9 mouse cellular contexts compared by ENCODE assay signal in genomic region chr10:70717464-70717863, GRCm38 (mm10).
A peak's percentile ranks its signal among the peaks of the same experiment; 100 is the strongest.
DNase-seq lines count a peak whose midpoint lies in the region; ATAC-seq and TF ChIP-seq lines count a peak whose summit lies in the region.
"Had no signal": no experiment of that assay in that cellular context is flagged by ENCODE, and none has a peak within 500 bp of the region (broad histone marks: within the 10 kb centered on the region; RNA-seq: fewer than 3 reads in every experiment).

No protein-coding gene starts in this region.

- no peak overlapping the region for H3K4me2 ChIP-seq in kidney, postnatal 0 days (ENCODE audit: low read length)
- 0 out of 2 replicates have a peak overlapping the region, but pooled peaks have one; percentile 23 for H3K4me2 ChIP-seq in midbrain, embryonic 13.5 days (replicated peaks)
- no peak overlapping the region for H3K4me2 ChIP-seq in liver, embryonic 11.5 days
- H3K4me2 ChIP-seq: lung, embryonic 15.5 days had no signal

- H3K27ac ChIP-seq in kidney, postnatal 0 days = no peak overlapping the region
- H3K27ac ChIP-seq in midbrain, embryonic 13.5 days = no peak overlapping the region
- H3K27ac ChIP-seq in liver, embryonic 11.5 days (ENCODE audit: low read depth, low read length) = no peak overlapping the region
- H3K27ac ChIP-seq: lung, embryonic 15.5 days had no signal

- WGBS in kidney, postnatal 0 days = 15% methylated on average over 3 of the region's 8 CpGs
- 16% methylated on average over 3 of the region's 8 CpGs for WGBS in midbrain, embryonic 13.5 days
- 48% methylated on average over 2 of the region's 8 CpGs for WGBS in liver, embryonic 11.5 days

- no peak for TF ChIP-seq CTCF in kidney, postnatal 0 days (IDR thresholded peaks at IDR 0.05; ENCODE audit: low read depth)

- H3K4me1 ChIP-seq in kidney, postnatal 0 days (replicated peaks; ENCODE audit: insufficient read depth, low read length) = no peaks in the 10 kb centered on the region
- peaks cover 4% of the 10 kb centered on the region for H3K4me1 ChIP-seq in midbrain, embryonic 13.5 days (replicated peaks)
- no peaks in the 10 kb centered on the region for H3K4me1 ChIP-seq in liver, embryonic 11.5 days (replicated peaks; ENCODE audit: control insufficient read depth, insufficient read depth, low read length)

- intact Hi-C loops in gastrocnemius, postnatal 14 days (cut with DNase I; ENCODE audit: low total_unique reads) = no loop called here

- peak; percentile 21 for DNase-seq in kidney, postnatal 0 days (ENCODE audit: low spot score)
- DNase-seq in kidney, postnatal 25 days = no peak
- peak; percentile 38 to 53 for DNase-seq in cerebellum, adult 18-20 months
- DNase-seq in gastrocnemius, postnatal 14 days = peak; percentile 14
- DNase-seq in frontal cortex, postnatal 25 days (ENCODE audit: low spot score in 2 of 2) = no peak
- no peak for DNase-seq in liver, embryonic 11.5 days (ENCODE audit: low spot score)
- no peak for DNase-seq in adrenal gland, postnatal 10 days

- H3K9me3 ChIP-seq in kidney, postnatal 0 days (replicated peaks; ENCODE audit: low read length) = no peaks in the 10 kb centered on the region
- H3K9me3 ChIP-seq in midbrain, embryonic 13.5 days = no peaks in the 10 kb centered on the region
- no peaks in the 10 kb centered on the region for H3K9me3 ChIP-seq in liver, embryonic 11.5 days (ENCODE audit: control insufficient read depth, low read length)
- H3K9me3 ChIP-seq: lung, embryonic 15.5 days had no signal

- no peak overlapping the region for H3K4me3 ChIP-seq in kidney, postnatal 0 days (replicated peaks; ENCODE audit: low read depth, low read length)
- no peak overlapping the region for H3K4me3 ChIP-seq in midbrain, embryonic 13.5 days (replicated peaks)
- H3K4me3 ChIP-seq in liver, embryonic 11.5 days (ENCODE audit: low read depth, low read length) = no peak overlapping the region
- H3K4me3 ChIP-seq: lung, embryonic 15.5 days had no signal

- no peak overlapping the region for H3K9ac ChIP-seq in kidney, postnatal 0 days (ENCODE audit: low read depth, low read length)
- no peak overlapping the region for H3K9ac ChIP-seq in midbrain, embryonic 13.5 days (replicated peaks)
- no peak overlapping the region for H3K9ac ChIP-seq in liver, embryonic 11.5 days (ENCODE audit: low read depth, low read length)
- H3K9ac ChIP-seq: lung, embryonic 15.5 days had no signal

- H3K36me3 ChIP-seq in kidney, postnatal 0 days (ENCODE audit: insufficient read depth, low read length) = no peaks in the 10 kb centered on the region
- H3K36me3 ChIP-seq in midbrain, embryonic 13.5 days = no peaks in the 10 kb centered on the region
- no peaks in the 10 kb centered on the region for H3K36me3 ChIP-seq in liver, embryonic 11.5 days (ENCODE audit: control insufficient read depth, insufficient read depth, low read length)
- H3K36me3 ChIP-seq: lung, embryonic 15.5 days had no signal

- ATAC-seq in kidney, postnatal 0 days (replicated peaks; ENCODE audit: low FRiP score, low read depth) = no peak
- ATAC-seq in midbrain, embryonic 13.5 days = no peak
- ATAC-seq in liver, embryonic 11.5 days (replicated peaks; ENCODE audit: low FRiP score) = no peak

- no peaks in the 10 kb centered on the region for H3K27me3 ChIP-seq in kidney, postnatal 0 days (ENCODE audit: insufficient read depth, low read length)
- no peaks in the 10 kb centered on the region for H3K27me3 ChIP-seq in midbrain, embryonic 13.5 days
- H3K27me3 ChIP-seq in liver, embryonic 11.5 days (replicated peaks; ENCODE audit: control insufficient read depth, insufficient read depth, low read length) = no peaks in the 10 kb centered on the region
- H3K27me3 ChIP-seq: lung, embryonic 15.5 days had no signal

Comparison
In these comparisons a context has a peak if more than half of its experiments do, and no peak if none do; other contexts are left out.
1. DNase-seq: peak in kidney, postnatal 0 days (single experiment), cerebellum, adult 18-20 months (2 of 2) and gastrocnemius, postnatal 14 days (single experiment); none in kidney, postnatal 25 days (0 of 2), frontal cortex, postnatal 25 days (0 of 2), liver, embryonic 11.5 days (single experiment) and adrenal gland, postnatal 10 days (single experiment).